Mouse (Mus musculus) CD4-positive helper T cell, adult 2 months (primary cell): ENCODE results near the gene Cdhr1.
A peak's percentile ranks its signal among the peaks of the same experiment; 100 is the strongest.
"Not testable (repeated sequence)": the region's sequence is repeated elsewhere in the genome, so short reads cannot be mapped to it uniquely, and the experiment has no call there.

Experiments used
- DNase-seq: peaks from one replicate; pipeline ENCODE4 v3.0.0-alpha.2; 2012; ENCODE audit warnings: low read depth, missing footprints, low spot score

The Cdhr1 gene

DNA sequence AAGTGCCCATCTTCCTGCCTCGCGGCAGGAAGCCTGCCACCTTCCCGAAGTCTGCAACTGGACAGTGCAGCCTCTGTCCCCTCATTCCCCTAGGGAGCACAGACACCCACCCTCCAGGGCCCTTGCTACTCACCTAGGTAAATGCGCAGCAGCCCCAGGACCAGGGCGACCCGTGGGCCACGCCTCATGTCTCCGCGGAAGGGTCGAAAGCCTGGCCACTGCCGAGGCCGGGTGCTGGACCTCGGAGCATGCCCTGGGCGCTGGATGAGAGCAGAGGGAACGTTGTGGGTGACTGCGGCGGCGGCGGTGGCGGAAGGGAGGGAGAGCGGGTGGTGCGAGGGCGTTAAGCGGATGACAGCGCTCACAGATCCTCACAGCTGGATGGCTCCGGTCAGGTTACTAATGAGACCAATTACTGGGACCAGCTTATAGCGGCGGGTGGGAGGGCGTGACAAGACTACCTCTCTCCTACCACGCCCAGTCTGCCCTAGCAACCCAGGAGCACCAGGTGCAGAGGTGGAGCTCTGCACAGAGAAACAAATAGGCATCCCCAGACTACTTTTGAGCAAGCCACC is at the start of gene Cdhr1:
Gene Cdhr1, minus strand, starts transcription at position 392 of the 575 bp plus-strand sequence.
- DNase-seq, result no peak

DNA sequence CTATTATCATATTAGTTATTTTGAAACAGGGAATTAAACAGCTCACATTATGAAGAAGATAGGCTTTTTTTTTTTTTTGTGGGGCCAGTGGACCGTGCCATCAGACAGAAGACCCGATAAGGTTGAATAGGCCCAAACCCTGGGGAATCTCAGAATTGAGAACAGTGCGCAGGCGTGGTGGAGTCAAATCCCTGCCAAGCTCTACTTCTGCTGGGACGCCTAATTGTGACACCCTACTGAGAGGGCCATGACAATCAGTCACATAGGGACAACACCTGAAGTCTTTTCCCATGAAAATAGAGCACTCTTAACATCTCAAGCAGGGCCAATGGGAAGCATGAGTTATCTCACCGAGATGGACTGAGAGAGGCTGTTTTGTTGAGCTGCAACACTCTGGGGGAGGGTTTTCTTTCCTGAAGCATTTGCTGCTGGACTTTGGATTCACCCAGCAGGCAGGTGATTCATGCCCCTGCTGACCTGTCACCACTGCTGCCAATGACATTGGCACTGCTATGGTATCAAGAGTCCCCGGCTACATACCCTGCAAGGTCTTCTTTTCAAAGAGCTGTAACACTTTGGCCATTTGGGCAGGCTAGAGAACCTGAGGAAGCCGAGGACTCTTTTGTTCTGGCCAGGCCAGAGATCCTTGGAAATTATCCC is 41.0 kb upstream of the Cdhr1 start:
- no peak for DNase-seq

DNA sequence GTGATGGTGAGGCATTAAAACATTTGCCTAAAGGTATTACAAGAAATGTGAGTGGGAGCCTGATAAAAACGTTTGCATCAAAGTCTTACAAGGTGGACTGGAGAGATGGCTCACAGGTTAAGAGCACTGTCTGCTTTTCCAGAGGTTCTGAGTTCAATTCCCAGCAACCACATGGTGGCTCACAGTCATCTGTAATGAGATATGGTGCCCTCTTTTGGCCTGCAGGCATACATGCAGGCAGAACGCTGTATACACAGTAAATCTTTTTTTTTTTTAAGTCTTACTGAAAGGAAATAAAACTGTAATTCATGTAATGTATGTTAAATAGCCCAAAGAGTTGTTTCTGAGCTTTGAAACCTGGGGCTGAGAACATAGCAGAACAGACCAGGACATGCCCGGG is 39.4 kb upstream of the Cdhr1 start:
- not testable (repeated sequence) for DNase-seq

DNA sequence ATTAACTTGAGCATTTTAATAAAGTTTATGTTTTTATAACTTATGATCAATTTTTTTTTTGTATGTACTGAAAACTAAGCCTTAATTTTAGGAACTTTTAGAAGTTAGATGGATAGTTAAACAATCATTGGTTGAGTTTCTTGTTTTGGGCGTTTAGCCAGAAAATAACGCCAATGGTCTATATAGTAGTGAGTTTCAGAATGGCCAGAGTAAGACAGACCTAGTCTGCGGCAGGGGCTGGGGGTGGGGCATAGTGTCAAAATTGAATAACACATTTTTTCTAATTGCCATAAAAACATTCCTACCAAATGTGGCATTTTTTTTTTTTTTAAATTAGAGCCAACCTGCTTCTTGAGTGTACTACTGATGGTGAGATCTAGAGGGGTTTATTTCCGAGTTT is 38.0 kb upstream of the Cdhr1 start:
- DNase-seq, result no peak

DNA sequence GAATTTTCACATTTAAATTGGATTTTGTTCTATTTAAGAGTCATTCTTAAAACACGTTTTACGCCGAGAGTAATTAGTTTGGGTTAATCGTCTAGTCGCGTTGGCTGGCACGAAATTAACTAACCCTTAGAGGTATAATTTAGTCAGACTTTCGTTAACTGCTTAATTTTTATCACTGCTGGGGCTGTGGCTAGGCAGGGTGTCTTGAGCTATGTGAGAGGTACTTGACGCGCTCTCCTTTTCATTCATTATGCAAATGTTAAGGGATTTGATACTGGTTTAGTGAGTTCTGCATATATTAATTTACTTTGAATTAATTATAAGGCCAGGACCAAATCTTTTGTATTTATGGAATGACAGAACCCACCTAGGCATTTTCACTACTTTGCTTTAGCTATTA is 37.5 kb upstream of the Cdhr1 start:
- DNase-seq, result no peak

DNA sequence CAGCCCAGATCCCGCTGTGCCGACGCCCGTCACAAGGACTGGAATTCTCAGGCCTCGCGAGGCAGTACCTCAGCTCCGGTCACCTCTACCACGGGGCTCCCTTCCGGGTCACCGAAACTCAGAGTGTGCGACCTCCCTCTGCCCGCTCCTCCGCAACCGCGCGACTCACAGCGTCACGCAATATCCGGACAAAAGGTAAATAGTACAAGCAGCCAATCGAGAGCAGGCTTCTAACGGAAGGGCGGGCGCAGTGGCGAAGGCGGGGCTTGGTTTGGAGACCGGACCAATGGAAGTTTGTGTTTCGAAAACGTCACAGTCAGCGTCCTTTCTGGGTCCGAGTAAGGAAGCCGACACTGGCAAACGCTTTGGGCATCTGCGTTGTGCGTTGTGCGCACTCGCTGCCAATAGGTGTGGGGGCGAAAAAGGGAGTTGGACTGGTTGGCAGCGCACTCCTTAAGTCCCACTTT is 37.0 kb upstream of the Cdhr1 start, which contains the start of gene Ghitm:
Gene Ghitm, minus strand, starts transcription at position 146 of the 467 bp plus-strand sequence.
- peak; percentile 98 for DNase-seq

DNA sequence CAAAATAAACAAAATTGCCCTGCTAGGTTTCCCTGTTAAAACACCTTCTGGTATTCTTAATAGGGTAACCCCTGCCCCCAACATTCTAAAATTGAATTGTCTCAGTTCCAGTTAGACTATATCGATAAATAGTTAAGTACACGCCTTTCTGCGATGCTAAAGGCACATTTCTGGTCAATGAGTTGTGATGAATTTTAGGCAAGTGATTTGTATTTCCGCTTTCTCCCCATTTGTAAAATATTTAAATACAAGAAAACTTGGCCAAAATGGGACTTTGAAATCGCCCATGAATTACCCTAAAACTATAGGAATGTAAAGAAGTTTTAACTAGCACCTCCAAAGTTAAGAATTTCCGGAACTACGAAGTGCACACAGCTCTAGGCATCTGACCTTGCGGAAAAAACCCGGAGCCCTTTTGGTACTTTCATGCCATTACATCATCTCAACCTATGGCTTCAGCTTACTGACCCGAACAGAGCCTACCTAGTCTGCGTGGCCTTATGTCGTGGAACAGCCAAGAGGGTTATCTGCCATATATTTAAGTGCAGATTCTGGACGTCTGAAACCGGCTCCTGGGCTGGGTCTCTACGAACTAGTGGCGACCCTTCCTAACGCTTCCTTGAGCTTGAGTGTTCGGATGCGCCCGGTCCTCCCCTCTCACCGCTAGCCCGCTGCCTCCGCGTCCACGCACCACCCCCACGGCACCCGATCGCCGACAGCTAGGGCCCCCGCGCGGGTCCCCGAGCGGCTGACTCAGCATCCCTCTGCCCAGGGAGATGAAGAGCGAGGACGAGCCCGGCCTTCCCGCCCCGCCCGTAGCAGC is 36.4 kb upstream of the Cdhr1 start:
- DNase-seq, result peak; percentile 77

DNA sequence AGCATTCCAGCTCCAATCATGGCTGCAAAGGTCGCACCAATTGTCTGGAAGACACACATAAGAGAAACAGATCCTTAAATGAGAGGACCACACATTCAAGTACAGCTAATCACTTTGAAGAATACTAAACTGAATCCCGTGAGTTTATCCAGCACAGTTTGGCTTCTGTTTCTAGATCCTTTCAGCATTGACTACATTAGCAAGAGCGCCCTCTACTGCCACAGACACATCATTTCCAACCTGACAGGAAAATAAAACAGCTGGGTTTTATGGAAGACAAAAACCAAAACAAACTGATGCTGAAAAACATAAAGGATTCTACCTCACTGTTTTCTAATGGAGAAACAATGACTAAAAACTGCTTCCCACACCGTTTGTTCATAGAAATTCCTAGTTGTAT is 29.5 kb upstream of the Cdhr1 start:
- DNase-seq, result peak; percentile 48

DNA sequence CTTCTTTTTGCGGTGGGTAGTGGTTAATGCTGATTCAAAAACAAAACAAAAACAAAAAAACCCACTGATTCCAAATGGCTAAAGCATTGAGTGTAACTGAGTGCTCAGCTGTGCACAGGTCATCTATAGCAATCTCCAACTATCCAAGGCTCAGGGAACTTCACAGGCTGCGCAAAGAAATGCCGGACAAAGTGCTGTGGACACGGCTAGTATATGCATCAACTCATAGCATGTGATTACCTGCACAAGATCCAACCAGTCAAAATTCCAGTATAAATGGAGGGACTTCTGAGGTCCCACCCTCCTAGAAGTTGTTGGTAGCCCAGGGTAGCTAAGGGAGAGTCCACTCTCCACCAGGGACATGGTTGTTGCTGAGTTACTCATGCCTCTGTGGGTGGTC is 21.1 kb upstream of the Cdhr1 start:
- no peak for DNase-seq

DNA sequence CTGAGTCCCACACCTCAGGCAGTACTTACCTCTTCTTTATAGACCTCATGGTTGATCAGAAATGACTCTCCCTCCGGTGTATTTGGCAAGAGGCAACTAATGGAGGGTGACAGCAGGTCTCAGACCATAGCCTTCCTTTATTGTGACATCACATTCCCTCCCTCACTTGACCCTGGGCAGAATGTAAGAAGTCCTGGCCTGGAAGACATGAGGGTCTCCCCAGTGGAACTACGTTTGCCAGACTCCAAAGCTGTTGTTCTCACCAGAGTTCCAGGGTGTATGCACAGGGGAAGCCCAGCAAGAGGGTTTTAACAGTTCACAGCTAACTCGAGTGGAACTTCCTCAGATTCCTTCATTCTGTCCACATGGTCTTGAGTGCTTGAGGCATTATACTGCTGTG is 15.8 kb upstream of the Cdhr1 start, which contains the start of gene 2610528A11Rik:
Gene 2610528A11Rik, minus strand, starts transcription at position 101 of the 400 bp plus-strand sequence.
- DNase-seq, result no peak

DNA sequence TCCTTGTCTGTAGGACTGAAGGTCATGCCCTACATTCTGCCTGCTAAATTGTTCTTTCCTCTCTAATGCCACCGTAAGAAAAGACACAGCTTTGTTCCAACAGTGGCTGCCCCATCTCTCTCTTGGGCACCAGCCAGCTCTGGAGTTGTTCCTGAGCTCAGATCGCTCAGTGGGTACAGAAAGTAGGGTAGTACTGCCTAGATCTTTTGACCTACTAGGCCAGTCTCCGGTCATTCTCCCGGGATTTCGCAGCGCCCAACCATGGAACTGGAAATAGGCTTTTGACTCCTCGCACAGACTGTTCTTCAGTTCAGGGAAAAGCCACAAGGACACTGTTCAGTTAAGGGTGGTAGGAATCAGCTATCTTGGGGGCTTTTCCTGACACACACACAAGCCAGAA is 14.8 kb upstream of the Cdhr1 start:
- no peak for DNase-seq

DNA sequence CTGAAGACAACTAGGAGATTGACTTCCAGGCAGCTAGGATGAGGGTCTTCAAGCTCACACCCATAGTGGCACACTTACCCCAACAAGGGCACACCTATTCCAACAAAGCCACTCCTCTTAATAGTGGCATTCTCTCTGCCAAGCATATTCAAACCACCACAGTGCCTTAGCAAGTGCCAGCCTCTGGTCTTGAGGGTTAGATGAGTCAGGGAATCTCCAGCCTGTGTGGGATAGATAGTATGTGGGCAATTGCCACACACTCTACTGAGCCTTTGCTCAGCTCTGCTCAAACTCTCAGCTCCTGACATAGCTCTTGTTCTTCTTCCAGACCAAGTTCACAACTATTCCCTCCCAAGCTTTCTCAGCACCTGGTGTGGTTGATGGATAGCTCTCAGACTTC is 13.2 kb upstream of the Cdhr1 start:
- DNase-seq, result no peak

DNA sequence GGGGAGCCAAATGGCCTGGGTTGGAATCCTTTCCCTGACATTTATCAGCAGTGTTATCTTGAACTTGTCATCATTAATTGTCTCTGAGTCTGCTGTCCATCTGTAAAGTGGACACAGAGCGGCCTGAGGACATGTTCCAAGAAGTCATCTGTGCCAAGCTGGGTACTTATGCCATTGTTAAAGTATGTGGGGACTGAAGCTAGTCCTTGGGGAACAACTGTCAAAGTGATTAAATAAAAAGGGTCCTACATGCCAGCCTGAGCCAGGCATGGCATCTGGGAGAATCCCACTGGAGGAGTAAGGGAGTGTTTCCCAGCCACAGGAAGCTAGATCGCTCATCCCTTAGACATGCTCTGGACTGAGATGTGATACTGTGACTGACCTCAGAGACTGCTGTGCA is 12.3 kb upstream of the Cdhr1 start:
- no peak for DNase-seq

DNA sequence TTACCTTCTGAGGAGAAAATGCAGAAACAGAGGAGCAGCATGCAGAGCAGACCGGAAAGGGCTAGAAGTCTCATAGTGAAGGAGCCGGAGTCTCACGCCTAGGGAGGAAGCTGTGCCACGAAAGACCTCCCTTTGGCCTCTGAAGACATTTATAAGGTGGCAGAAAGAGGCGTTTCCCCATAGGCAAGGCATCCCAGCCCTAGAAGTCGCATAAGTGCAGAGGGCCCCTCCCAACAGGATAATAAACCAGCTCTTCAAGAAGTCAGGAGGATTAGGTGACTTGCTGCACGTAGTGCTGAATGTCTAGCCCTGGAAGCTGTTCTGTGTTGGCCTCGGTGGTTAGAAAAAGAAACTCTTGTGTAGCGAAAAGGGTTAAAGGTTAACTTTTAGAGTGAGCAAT is 11.8 kb upstream of the Cdhr1 start:
- no peak for DNase-seq

DNA sequence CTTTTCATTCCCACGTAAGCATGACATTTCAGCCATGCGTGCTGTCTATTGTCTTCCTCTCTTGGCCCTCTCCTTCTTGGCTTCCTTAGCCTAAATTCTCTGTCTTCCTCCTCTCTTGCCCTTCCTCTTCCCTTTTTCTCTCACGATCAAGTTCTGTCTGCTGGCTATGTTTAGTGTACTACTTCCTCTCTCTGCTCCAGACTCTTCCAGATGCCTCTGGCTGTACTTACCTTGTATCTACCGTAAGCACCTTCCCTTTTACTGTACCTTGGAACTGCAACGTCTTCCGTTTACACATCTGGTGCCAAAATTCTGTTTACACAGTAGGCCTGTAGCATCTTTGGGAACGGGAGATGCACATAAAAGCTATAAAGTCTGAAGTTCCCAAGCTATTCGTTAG is 11.3 kb upstream of the Cdhr1 start:
- DNase-seq, result no peak

DNA sequence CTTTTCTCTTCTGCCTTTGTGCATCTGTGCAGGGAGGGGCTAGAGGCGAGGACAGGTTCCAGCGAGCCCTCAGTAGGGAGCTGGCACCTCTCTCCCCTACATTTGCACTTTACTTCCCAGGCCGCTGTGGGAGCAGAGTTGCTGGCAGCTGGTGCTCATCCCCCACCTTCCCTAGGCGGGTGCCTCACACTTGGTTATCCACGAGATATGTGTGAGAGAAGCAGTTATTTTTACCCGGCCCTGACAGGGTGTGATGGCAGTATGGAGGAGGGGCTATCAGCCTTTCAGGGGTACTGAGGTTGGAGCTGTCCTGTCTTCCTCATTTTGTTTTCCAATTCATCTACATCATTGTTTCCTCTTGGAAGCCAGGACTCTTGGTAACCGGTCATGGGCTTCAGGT is 7.7 kb upstream of the Cdhr1 start:
- no peak for DNase-seq

DNA sequence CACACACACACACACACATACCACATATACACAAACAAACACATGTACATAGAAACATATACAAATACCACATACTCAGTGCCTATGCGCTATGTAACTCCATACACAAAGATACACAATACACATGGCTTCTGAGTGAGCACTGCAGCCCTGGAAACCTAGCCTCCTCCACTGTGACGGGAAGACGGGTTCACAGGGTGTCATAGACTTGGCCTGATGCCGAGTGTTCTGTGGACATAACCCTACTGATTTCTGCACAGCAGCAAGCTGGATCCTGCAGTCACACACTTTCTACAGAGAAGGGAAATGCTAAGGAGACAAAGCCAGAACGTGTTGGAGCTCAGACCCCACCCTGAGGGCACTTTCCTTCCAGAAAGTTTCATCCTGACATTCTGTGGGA is 6.6 kb upstream of the Cdhr1 start:
- DNase-seq, result no peak

DNA sequence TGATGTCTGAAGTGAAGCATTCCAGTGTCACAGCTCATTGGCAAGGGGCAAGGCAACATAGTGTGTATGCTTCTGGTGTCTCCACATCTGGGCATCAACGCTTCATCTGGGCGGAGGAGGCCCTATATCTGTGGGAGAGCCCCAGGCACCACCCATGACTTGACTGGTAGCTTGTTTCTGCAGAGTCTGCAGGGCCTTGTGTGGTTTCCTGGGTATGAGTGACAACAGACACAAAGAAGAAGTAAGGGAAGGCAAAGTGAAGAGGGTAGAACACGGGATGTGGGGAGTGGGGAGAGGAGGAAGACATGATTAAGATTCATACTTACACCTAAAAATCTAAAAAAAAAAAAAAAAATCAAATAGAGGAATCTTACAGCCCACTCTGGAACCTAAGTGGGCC is 4.3 kb upstream of the Cdhr1 start:
- no peak for DNase-seq

DNA sequence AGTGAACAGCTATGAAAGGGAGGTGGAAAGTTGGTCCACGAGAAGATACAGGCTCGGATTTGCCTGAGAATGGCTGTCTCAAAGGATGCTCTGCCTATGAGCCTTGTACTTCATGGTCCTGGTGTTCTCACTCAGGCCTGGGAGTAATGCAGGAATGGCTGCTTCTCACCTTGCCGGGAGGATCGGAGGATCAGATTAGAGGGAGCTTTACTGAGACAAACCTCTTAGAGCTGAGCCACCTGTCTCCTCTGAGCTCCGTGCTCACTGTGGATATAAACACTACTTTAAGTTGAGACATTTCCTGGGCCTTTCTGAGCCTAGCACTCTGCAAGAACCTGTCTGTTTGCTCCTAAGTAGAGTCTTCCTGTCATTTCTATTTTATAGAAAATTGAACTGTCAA is 3.4 kb upstream of the Cdhr1 start:
- no peak for DNase-seq

DNA sequence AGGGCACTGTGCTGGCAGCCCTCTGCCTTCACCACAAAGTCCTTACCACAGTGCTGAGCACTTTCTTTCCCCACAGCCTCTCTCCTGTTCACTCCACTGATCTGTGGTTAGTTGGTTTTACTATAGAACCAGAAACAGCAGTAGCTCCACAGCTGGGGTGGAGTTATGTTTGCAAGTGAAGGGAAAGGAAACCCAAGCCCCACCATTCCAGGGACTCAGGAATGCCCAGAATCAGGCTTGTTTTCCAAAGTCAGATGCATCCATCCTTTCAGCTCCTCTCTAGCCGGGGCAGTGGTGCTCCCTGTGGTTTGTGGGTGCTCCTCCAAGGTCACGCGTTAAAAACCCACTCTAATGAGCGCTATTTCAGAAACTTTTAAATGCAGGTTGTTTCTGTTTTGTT is 2.6 kb downstream of the Cdhr1 start:
- DNase-seq, result no peak

DNA sequence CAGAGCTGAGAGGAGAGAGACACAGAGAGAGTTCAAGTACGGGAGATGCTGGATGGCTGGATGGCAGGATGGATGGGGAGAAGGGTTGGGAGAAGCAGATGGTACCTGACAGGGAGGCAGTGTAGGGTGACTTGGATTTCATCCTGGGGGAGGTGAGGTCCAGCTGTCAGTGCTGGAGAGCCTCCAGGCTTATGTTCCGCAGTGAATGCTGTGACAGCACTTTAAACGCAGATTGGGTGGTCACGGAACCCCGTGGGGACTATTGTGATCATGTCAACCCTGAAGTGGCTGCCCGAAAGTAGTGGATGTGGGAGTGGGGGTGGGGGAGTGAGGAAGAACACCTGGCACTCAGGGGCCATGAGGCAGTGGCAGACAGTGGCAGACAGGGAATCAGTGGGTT is 3.7 kb downstream of the Cdhr1 start:
- DNase-seq, result no peak

DNA sequence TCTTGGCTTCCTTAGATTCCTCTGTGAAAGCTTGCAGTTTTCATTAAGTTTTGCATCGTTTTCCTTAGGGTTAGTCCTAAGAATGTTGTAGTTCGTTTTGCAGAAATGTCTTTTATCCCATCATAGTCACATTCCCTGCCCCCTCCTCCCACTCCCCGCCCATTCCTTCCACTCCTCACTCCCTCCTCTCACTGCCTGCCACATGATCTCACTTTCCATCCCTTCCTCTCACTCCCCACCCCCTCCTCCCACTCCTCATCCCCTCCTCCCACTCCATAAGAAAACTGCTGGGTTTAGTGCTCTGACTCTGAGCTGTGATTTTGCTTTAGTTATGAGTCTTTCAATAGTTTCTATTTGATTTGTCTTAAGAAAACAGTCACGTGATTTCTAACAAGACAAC is 14.4 kb downstream of the Cdhr1 start:
- DNase-seq, result no peak

DNA sequence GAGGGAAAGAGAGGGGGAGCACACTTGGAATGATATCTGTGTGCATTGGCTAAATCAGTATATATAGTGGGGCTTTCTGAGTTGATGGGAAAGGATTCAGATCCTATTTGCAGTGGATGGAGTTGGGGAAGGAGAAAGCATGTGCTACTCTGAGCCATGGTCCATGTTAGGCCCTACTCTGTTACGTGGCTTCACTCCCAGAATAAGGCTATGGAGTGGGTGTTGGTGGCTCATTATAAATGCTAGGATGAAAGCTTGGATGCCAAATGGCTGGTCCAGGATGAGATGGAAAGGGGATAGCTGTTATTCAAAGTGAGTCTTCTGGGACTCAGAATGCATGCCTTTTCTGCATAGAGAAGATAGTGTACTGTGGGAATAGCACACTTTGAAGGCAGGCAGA is 17.4 kb downstream of the Cdhr1 start:
- DNase-seq, result no peak
